Mouse (Mus musculus) midbrain, embryonic 14.5 days (tissue): ENCODE measurements around the gene Gm49384. TPM values are rescaled to one million over a fixed set of nuclear protein-coding genes. Genes with fewer than 3 reads are reported as not detected.

Experiments
- ATAC-seq: fragments of 200-750 bp; cut with Nextera tagmentation; 2 replicates; pipeline ENCODE4 v1.8.0; 2017; ENCODE audit warnings: moderate number of reproducible peaks, moderate library complexity; ENCODE audit not compliant: low FRiP score, low TSS enrichment
- DNase-seq: peaks from one replicate; pipeline ENCODE4 v3.0.0-alpha.2; 2015
- H3K27ac ChIP-seq: fragments of 300-500 bp; sonication (generic); replicated peaks from 2 replicates; pipeline ENCODE4 v1.5.1; 2014; ENCODE audit warnings: mild to moderate bottlenecking, low read depth, low read length, moderate library complexity
- H3K27me3 ChIP-seq: fragments of 300-500 bp; sonication (generic); 2 replicates; pipeline ENCODE4 v1.6.1; 2014; ENCODE audit warnings: low read length, control low read depth, mixed read lengths; ENCODE audit not compliant: control insufficient read depth, insufficient read depth
- H3K36me3 ChIP-seq: fragments of 300-500 bp; sonication (generic); 2 replicates; pipeline ENCODE4 v1.6.1; 2014; ENCODE audit warnings: low read length, control low read depth; ENCODE audit not compliant: control insufficient read depth, insufficient read depth
- H3K4me1 ChIP-seq: fragments of 300-500 bp; sonication (generic); 2 replicates; pipeline ENCODE4 v1.6.1; 2014; ENCODE audit warnings: mild to moderate bottlenecking, antibody characterized with exemption, low read length, control low read depth; ENCODE audit not compliant: control insufficient read depth, insufficient read depth
- H3K4me2 ChIP-seq: fragments of 300-500 bp; sonication (generic); 2 replicates; pipeline ENCODE4 v1.6.1; 2014; ENCODE audit warnings: mild to moderate bottlenecking, low read length, moderate library complexity
- H3K4me3 ChIP-seq: fragments of 300-500 bp; sonication (generic); replicated peaks from 2 replicates; pipeline ENCODE4 v1.5.1; 2014; ENCODE audit warnings: low read depth, low read length
- H3K9ac ChIP-seq: fragments of 300-500 bp; sonication (generic); replicated peaks from 2 replicates; pipeline ENCODE4 v1.6.1; 2014; ENCODE audit warnings: mild to moderate bottlenecking, low read length, moderate library complexity
- H3K9me3 ChIP-seq: fragments of 300-500 bp; sonication (generic); 2 replicates; pipeline ENCODE4 v1.6.1; 2016; ENCODE audit warnings: low read length, control low read depth, mixed read lengths; ENCODE audit not compliant: control insufficient read depth
- WGBS: fragments of 180-500 bp; shearing (Covaris S2); extraction: QIAGEN DNeasy Blood & Tissue Kit; methylation state at CpG from one replicate; pipeline ENCODE4 v1.1.7; 2014; 5-methylcytosine and 5-hydroxymethylcytosine counted together
- microRNA-seq: library from miRNA; unstranded; fragments of <30 nt; microRNA quantifications from one replicate; pipeline ENCODE4, GENCODE M21; 2016
- polyA plus RNA-seq: library from polyadenylated mRNA; unstranded; fragments of >200 nt; fragmentation: Nextera tagmentation; extraction: Ambion mirVana; gene quantifications from 2 replicates; pipeline ENCODE4 v1.2.1, GENCODE M21; 2014

Gm49384 gene
- polyA plus RNA-seq, 1 experiment from 2014 or later: 13.8 TPM

GRCm38 (mm10) chr12:69156436-69156835 is 47.6 kb downstream of the Gm49384 start:
- no peak overlapping the region for H3K4me3 ChIP-seq
- H3K27ac ChIP-seq: no peak overlapping the region
- no peaks in the 10 kb centered on the region for H3K9me3 ChIP-seq
- no peaks in the 10 kb centered on the region for H3K27me3 ChIP-seq
- DNase-seq (no peak), ATAC-seq (no peak)
- no peak overlapping the region for H3K4me2 ChIP-seq
- WGBS: 89% methylated on average over 4 of the region's 4 CpGs
- no peak overlapping the region for H3K9ac ChIP-seq
- peaks cover 7% of the 10 kb centered on the region for H3K4me1 ChIP-seq
- peaks cover 15% of the 10 kb centered on the region for H3K36me3 ChIP-seq

GRCm38 (mm10) chr12:69155923-69156322 is 48.1 kb downstream of the Gm49384 start:
- DNase-seq (no peak), ATAC-seq (no peak)
- Histone ChIP-seq H3K4me3 (no peak overlapping the region), H3K9ac (no peak overlapping the region), H3K4me1 (peaks cover 7% of the 10 kb centered on the region), H3K4me2 (no peak overlapping the region), H3K9me3 (no peaks in the 10 kb centered on the region), H3K36me3 (peaks cover 15% of the 10 kb centered on the region), H3K27ac (no peak overlapping the region), H3K27me3 (no peaks in the 10 kb centered on the region)
- WGBS: 90% methylated on average over 2 of the region's 2 CpGs

- DNase-seq (no peak), ATAC-seq (no peak)
- H3K27me3 ChIP-seq: no peaks in the 10 kb centered on the region
- no peaks in the 10 kb centered on the region for H3K4me1 ChIP-seq
- no peaks in the 10 kb centered on the region for H3K36me3 ChIP-seq
- no peaks in the 10 kb centered on the region for H3K9me3 ChIP-seq
- H3K4me2 ChIP-seq: no peak overlapping the region; the same call in 1 of the 2 replicates
- no peak overlapping the region for H3K4me3 ChIP-seq
- no peak overlapping the region for H3K9ac ChIP-seq
- 81% methylated on average over 13 of the region's 13 CpGs for WGBS
- no peak overlapping the region for H3K27ac ChIP-seq
These were observed 54.0 kb downstream of the Gm49384 start for GRCm38 (mm10) chr12:69150049-69150448.

- no peaks in the 10 kb centered on the region for H3K27me3 ChIP-seq
- ATAC-seq (no peak), DNase-seq (no peak)
- WGBS: 91% methylated on average over 5 of the region's 5 CpGs
- no peak overlapping the region for H3K27ac ChIP-seq
- H3K4me3 ChIP-seq: no peak overlapping the region
- H3K36me3 ChIP-seq: no peaks in the 10 kb centered on the region
- no peak overlapping the region for H3K9ac ChIP-seq
- H3K4me2 ChIP-seq: no peak overlapping the region
- H3K4me1 ChIP-seq: no peaks in the 10 kb centered on the region
- H3K9me3 ChIP-seq: no peaks in the 10 kb centered on the region
These were observed 56.8 kb downstream of the Gm49384 start for GRCm38 (mm10) chr12:69147166-69147735.

DNA sequence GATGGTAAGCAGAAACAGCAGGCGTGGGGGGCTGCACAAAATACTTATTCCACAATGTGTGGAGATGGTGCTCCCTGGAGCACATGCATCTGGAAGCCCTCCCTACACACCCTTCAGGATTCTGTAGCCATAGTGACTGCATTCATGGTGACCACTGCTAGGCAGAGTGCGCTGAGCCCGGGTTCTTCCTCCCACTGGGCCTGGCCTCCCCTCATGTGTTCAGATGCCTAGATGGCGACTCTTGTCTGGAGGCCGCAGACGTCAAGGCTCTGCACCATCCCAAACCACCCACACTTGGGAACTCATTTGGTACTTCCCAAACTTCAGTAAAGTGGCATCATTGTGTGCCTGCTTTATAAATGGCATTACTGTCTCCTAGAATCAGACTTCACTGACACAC is 60.6 kb downstream of the Gm49384 start:
- Histone ChIP-seq H3K4me1 (no peaks in the 10 kb centered on the region), H3K9ac (no peak overlapping the region), H3K36me3 (no peaks in the 10 kb centered on the region), H3K27me3 (no peaks in the 10 kb centered on the region), H3K4me2 (no peak overlapping the region), H3K4me3 (no peak overlapping the region), H3K27ac (no peak overlapping the region), H3K9me3 (no peaks in the 10 kb centered on the region)
- ATAC-seq (no peak), DNase-seq (no peak)
- WGBS: 68% methylated on average over 6 of the region's 6 CpGs

DNA sequence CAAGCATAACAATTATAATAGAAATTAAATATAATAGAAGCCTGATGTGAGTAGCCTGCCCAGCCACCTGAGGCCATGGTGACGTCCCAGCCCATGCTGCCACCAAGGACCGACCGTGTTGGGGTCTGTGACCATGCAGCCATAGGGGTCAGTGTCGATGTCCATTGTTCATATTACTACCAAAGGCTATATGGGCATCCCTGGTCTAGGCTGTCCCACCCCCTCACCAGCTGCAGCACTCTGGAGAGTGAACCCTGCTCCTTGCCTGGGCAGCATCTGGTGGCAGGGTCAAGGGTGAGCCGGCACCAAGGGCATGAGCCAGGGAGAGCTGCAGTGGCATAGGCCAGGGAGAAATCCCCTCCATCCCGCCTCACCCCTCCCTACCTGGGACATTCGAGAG is 64.2 kb downstream of the Gm49384 start:
- Histone ChIP-seq H3K4me3 (no peak overlapping the region), H3K9me3 (no peaks in the 10 kb centered on the region), H3K4me1 (no peaks in the 10 kb centered on the region), H3K9ac (no peak overlapping the region), H3K36me3 (no peaks in the 10 kb centered on the region), H3K27me3 (no peaks in the 10 kb centered on the region), H3K27ac (no peak overlapping the region), H3K4me2 (no peak overlapping the region)
- peak; percentile 53; the same call in 1 of the 2 replicates for ATAC-seq
- DNase-seq: no peak
- 87% methylated on average over 7 of the region's 7 CpGs for WGBS

Small RNAs within 50 kb of the gene (microRNA-seq; reads per million reads assigned to microRNA genes)
- gene Gm47287 (not detected), gene Gm47295 (1.6 reads per million, percentile 6 among the genes with 10 or more reads in this experiment)

Other genes with a start within 250 kb of the Gm49384 start
- 1,138 and 1,407 TPM in 2 replicates for gene Rps29, start 45.1 kb downstream of the Gm49384 start, polyA plus RNA-seq
- 4.3 and 5.5 TPM in 2 replicates for gene Lrr1, start 35.5 kb downstream of the Gm49384 start, polyA plus RNA-seq
- gene Rpl36al, start 20.2 kb downstream of the Gm49384 start, polyA plus RNA-seq: 340 and 383 TPM in 2 replicates
- 37.6 and 39.9 TPM in 2 replicates for gene Mgat2, start 20.1 kb downstream of the Gm49384 start, polyA plus RNA-seq
- gene Gm49383, start 7.2 kb downstream of the Gm49384 start, polyA plus RNA-seq: 12.7 and 15.0 TPM in 2 replicates
- 7.0 and 7.6 TPM in 2 replicates for gene Dnaaf2, start 5.8 kb downstream of the Gm49384 start, polyA plus RNA-seq
- gene Pole2, start 23.9 kb upstream of the Gm49384 start, polyA plus RNA-seq: 4.0 and 4.6 TPM in 2 replicates
- gene Klhdc1, start 36.9 kb upstream of the Gm49384 start, polyA plus RNA-seq: 17.5 and 18.5 TPM in 2 replicates
- gene Klhdc2, start 92.4 kb upstream of the Gm49384 start, polyA plus RNA-seq: 313 and 329 TPM in 2 replicates
- 78.8 and 87.1 TPM in 2 replicates for gene Nemf, start 152.9 kb upstream of the Gm49384 start, polyA plus RNA-seq
- 34.5 and 34.7 TPM in 2 replicates for gene Arf6, start 167.9 kb upstream of the Gm49384 start, polyA plus RNA-seq
- 0.51 and 0.53 TPM in 2 replicates for gene Gm9887, start 168.2 kb upstream of the Gm49384 start, polyA plus RNA-seq